Mouse (Mus musculus) ES-Bruce4 (cell line): ENCODE data around the gene Atp5c1.

Experiments used
- CTCF ChIP-seq: IDR thresholded peaks from one replicate; pipeline ENCODE4 v1.8.1; 2011; ENCODE audit warnings: low read depth, low read length
- POLR2A ChIP-seq: IDR thresholded peaks from one replicate; pipeline ENCODE4 v1.8.1; 2011; ENCODE audit warnings: low read length; ENCODE audit not compliant: insufficient read depth

DNA sequence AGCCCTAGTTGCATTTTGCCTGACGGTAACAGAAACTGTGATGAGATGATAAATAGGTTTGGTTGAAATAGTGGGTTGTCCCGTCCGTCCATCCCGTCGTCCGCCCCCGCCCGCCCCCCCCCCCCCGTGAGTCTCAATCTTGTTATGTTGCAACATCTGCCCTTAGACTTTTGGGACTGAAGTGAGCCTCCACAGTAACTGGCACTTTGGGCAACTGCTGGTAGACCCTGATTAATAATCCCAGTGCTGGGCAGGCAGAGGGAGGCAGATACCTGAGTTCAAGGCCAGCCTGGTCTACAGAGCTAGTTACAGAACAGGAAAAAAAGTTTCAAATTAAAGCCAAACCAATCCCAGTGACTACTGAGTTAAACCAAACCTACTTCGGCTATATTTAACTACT, 30.9 kb downstream of the Atp5c1 start:
- no peak for TF ChIP-seq POLR2A
- TF ChIP-seq CTCF = no peak
